Mouse (Mus musculus) bone marrow, adult 2 months (tissue): ENCODE data around the gene Nynrin.

Experiments
- CTCF ChIP-seq: fragments of 200-500 bp; IDR thresholded peaks from 2 replicates; pipeline ENCODE4 v1.5.1; 2011; ENCODE audit warnings: low read length, control low read depth; ENCODE audit not compliant: control insufficient read depth, insufficient read depth
- POLR2A ChIP-seq: fragments of 200-500 bp; IDR thresholded peaks from 2 replicates; pipeline ENCODE4 v1.6.1; 2011; ENCODE audit warnings: low read depth, mild to moderate bottlenecking, control low read depth, low read length, borderline replicate concordance; ENCODE audit not compliant: control insufficient read depth

DNA sequence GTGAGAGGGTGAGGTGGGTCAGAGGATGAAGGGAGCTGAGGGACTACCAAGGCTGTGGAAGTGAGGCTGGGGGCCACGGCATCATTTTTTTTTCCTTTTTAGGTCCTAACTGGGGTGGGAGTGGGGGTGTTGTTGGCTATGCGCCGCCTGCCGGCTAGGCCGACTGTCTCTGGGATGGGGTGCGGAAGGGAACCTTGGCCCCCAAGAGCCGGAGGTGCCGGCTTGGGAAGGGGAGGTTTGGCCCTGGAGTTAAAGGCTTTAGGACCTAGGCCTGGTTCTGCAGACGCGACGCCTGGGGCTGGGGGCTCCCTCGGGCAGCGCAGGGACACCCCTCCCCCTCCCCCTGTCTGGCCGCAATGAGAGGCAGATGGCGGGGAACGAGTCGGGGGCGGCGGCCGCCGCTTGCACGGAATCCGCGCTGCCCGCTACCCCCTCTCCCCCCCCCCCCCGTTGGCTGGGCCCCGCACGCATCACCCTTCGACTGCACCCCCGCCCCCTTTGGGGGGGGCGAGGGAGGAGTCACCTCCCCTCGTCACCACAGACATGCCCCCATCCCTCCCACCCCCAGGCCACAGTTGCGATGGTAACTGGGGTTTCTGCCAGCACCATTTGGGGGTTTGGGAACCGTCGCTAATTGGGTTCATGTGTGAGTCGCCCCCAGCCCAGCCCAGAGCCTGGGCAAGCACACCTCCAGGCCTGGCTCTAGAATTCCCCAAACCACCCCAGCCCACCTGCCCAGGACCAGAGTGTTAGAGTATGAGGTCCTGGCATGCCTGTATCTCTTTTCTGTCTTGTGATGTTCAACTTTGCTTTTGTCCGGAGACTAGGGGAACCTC lies 28.4 kb upstream of the Nynrin start:
- TF ChIP-seq POLR2A = no peak
- TF ChIP-seq CTCF = no peak
